Mouse (Mus musculus) small intestine, adult 2 months (tissue): ENCODE data around the gene Pin1rt1.

ENCODE experiments used
- CTCF ChIP-seq: fragments of 200-500 bp; IDR thresholded peaks from 2 replicates; pipeline ENCODE4 v1.5.1; 2012; ENCODE audit warnings: low read depth, mild to moderate bottlenecking, control low read depth, inconsistent platforms, low read length, moderate library complexity, mixed read lengths; ENCODE audit not compliant: insufficient replicate concordance, insufficient read length; ENCODE audit errors: extremely low read depth
- POLR2A ChIP-seq: fragments of 200-500 bp; IDR thresholded peaks from 2 replicates; pipeline ENCODE4 v1.6.1; 2012; ENCODE audit warnings: low read depth, mild to moderate bottlenecking, control low read depth, inconsistent platforms, low read length, moderate library complexity

- TF ChIP-seq POLR2A (no peak), CTCF (no peak)
These were observed 5.4 kb downstream of the Pin1rt1 start for GRCm38 (mm10) chr2:104710670-104711370.
